Mouse (Mus musculus): ENCODE measurements at regions not wholly inside any gene's neighbourhood (a gene's known extent, or its start where the extent isn't known, plus 50 kb on each side); places are given as distances from the start of the nearest gene placed in this dataset.

- TF ChIP-seq ZC3H11A (IDR thresholded peaks at IDR 0.05; ENCODE audit: borderline replicate concordance, low read depth, low read length) (no peak), ZNF384 (IDR thresholded peaks at IDR 0.05; ENCODE audit: low read depth, low read length) (no peak), CHD2 (IDR thresholded peaks at IDR 0.05; ENCODE audit: low read depth, low read length) (no peak), MAFK (IDR thresholded peaks at IDR 0.05; ENCODE audit: insufficient read depth, low read depth, low read length) (no peak)
Measured at GRCm38 (mm10) chr1:61175239-61175638, 197.5 kb downstream of the Icos start.

Measured in ES-E14 (cell line).